Mouse (Mus musculus) heart, adult 2 months (tissue): Measurements from ENCODE around the gene Itga9.

ENCODE experiments used
- CTCF ChIP-seq: fragments of 200-600 bp; IDR thresholded peaks from 2 replicates; pipeline ENCODE4 v1.8.1; 2022; ENCODE audit warnings: antibody characterized with exemption, mild to moderate bottlenecking, moderate library complexity
- POLR2A ChIP-seq: fragments of 200-500 bp; IDR thresholded peaks from 2 replicates; pipeline ENCODE4 v1.6.1; 2011; ENCODE audit warnings: mild to moderate bottlenecking, low read depth, low read length, control low read depth; ENCODE audit not compliant: insufficient read depth

GRCm38 (mm10) chr9:118767008-118767407 is 160.5 kb downstream of the Itga9 start:
- TF ChIP-seq CTCF (no peak), POLR2A (no peak)
